Mouse (Mus musculus) heart, adult 11 months (tissue): ENCODE data around the gene Samd10.

Experiments
- DNase-seq: peaks from one replicate; pipeline ENCODE4 v3.0.0; 2022

Samd10 gene

DNA sequence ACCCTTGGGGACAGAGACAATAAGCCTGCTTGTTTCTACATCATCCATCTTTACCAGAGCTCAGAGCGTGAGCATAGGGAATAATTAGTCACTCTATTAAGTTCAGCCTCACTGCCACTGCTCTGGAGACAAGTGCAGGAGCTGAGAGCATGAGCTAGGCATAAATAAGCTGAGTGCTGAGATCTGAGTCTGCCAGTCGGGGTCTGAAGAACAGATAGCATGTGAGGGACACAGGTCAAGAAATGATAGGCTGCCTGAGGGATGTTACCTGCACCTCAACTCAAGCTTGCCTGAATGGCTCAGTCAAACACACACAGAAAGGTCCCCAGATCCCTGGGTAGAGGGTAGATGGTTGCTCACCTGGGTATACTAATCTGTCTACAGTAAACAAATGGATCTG lies 21.9 kb downstream of the Samd10 start:
- peak; percentile 82 for DNase-seq

DNA sequence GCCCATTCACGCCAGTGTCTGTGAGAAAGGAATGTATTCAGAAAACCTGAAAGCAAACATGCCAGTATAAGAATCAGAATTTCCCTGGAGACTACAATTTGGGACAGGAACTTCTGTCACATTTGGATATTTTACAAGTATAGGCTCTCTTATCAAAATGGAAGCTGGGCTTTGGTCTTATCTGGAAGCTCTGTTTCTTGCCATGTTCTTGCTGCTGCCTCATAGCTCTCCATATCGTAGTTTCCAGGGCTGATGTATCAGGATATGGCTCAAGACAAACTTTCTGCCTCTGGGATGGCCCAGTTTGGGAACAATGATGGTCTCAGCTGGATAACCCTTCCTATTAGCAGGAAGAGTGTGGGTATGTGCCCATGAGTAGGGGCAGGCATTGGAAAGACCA lies 22.4 kb downstream of the Samd10 start:
- peak; percentile 72 for DNase-seq

GRCm38 (mm10) chr2:181574921-181575545 lies 24.0 kb downstream of the Samd10 start:
- DNase-seq, result peak; percentile 86

GRCm38 (mm10) chr2:181573961-181574360 lies 25.1 kb downstream of the Samd10 start:
- peak; percentile 79 for DNase-seq

- peak; percentile 97 for DNase-seq
Observed at GRCm38 (mm10) chr2:181572921-181573920, 25.8 kb downstream of the Samd10 start.

DNA sequence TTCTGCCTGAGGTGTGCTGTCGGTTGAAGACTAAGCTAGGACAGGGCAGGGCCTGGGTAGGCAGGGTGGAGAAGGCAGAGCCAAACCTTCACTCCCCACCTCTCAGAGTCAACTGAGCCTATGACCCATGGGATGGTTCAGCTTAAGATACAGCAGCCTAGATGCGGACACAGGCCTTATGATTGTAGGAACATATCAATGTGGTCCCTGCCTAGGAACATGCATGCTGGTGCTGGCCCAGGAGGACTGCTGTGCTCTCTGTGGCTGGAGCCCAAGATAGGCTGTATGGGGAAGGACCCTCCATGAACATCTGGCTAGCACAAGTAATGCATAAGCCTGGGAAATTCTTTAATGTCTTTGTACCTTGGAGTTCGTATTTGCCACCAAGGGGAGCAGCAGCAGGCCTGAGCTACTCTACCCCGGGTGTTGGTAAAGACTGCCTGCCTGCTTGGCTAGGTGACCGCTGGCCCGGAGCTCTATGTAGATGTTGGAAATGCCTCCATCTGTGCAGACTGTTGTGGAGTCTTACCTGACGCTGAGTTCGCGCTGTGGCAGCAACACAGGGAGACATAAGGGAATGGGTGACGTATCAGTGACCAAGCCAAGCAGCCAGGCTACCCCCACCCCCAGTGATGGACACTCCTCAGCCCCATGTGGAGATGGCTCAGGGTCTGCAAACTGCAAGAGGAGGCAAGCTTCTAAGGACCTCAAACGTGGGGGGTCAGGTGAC lies 26.9 kb downstream of the Samd10 start:
- peak; percentile 80 for DNase-seq

DNA sequence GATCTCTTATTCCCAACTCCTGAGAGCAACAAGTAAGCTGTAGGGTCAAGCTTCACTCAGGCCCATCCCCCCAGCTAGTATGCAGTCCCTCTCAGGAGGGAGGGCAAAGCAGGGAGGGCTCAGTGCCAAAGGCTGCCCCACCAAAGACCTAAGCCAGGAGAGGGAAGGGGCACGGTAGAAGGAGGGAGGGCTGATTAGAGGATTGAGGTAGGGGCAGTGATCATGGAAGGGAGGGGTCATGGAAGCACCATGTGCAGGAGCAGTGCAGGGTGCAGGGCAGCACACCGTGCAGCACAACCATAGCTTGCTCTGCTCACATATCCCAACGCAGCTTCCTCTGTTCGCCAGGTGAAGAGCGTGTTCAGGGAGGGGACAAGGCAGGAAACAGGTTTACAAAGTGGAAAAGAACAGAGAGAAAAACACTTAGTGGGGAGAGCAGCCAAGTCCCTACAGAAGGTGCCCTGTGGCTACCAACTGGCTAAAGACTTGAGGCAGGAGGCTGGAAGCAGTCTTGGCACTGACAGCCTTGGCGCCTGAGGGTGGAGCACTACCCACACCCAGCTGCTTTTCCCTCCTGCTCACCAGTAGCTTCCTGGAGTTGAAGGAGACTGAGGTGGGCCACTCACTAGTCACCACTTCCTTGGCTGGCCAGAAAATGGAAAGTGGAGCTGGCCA lies 28.0 kb downstream of the Samd10 start:
- DNase-seq, result peak; percentile 86

- peak; percentile 90 for DNase-seq
Observed at GRCm38 (mm10) chr2:181570375-181570774, 28.6 kb downstream of the Samd10 start.

DNA sequence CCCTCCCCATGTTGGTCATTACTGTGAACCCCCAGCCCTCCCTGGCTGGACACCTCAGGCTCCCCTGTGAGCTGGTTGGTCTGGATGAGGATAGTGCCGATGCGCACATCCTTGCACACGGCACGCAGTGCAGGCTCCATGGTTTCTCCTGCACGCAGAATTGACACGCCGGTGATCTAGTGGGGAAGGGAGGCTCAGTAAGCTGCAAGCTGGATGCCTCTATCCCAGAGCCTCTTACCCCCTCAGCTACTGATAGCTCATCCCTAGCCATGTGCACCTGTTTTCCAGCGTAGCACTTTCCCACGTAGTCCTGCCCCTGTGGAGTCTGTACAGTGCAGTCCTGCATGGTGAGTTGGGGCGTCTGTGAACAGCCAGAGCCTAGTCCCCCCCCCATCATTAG lies 29.2 kb downstream of the Samd10 start:
- DNase-seq, result peak; percentile 89

DNA sequence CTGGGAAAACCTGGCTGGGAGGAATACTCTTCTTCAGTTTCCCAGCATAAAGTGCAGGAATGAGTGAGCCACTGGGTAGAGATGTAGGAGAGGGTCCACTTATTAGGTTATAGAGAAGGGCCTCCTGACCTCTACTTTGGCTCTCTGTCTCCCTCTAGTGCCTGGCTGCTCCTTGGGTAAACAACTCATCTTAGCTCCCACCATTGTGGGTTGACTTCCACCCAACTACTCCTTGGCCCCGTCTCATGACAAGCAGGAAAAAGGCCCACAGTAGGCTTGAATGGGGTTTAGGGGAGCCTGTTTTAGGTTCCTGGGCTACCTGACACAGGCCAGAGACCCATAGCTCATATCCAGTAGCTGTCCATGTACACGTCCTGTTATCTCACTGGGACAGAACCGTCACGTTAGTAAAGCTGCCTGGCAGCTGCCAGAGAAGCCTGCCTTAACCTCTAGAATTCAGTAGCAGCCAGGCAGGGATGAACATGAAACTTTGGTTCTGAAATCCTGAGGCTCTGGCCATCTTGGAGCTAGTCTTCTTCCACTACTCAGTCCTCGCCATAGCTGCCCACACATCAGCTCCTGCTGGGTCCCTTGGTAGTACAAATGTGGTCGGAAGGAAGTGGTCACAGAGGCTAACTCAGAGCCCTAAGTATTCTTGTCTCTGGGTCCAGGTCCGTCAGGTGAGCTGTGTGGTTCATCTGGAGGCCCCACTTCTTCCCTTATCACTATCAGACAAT lies 30.6 kb downstream of the Samd10 start:
- DNase-seq, result peak; percentile 89

DNA sequence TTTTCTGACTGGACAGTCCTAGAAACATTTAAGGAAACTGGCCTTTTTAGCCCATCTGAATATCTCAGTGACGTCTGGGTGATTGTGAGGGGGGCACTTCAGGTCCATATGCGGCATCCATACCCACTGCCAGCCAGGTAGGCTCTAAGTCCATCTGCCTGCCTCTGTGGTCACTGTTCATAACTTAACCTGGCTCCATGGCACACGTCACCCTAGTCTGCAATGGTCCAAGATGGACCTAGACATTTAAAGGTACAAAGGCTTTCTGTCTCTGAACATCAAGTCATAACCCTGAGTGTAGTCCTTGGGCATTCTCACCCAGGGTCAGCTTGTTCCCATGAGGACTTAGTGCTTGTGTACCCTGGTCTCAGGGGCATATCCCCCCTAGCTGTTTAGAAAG lies 31.7 kb downstream of the Samd10 start:
- DNase-seq, result peak; percentile 72

- no peak for DNase-seq
Observed at GRCm38 (mm10) chr2:181553772-181554171, 45.2 kb downstream of the Samd10 start.

DNA sequence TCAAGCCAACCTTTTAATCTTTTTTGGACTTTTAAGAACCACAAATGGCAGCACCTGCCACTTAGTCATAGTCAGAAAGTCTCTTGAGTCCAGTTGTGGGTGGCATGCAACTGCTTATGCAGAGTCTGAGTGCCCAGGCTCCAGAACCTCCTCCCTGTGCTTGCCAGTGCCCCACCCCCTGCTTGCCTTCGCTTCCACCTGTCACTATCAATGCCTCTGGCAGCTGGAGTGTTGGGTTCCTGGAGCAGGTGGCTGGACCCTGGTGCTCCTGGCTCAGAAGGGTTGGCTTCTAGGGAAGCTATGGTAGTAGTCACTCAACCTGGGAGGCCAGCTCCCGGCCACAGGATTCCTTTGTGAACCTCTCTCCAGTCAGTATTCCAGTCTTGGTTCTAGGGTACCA lies 48.8 kb downstream of the Samd10 start:
- DNase-seq, result peak; percentile 78

DNA sequence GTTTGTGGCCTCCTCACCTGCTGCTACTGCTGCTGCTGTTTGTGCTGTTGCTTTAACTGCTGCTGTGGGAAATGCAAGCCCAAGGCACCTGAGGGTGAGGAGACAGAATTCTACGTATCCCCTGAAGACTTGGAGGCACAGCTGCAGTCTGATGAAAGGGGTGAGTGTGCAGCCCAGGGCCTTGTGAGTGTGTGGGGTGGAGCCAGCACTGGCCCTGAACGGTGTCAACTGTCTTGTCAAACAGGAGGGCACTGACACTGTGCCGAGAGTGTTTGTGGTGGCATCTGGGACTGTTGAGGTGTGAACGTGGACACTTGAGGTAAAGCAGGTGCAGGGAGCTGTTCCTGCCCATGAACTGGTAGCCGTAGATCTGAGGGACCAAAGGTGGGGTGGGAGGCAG lies 50.3 kb downstream of the Samd10 start:
- peak; percentile 89 for DNase-seq

- peak; percentile 24 for DNase-seq
Observed at GRCm38 (mm10) chr2:181548227-181548626, 50.8 kb downstream of the Samd10 start.

DNA sequence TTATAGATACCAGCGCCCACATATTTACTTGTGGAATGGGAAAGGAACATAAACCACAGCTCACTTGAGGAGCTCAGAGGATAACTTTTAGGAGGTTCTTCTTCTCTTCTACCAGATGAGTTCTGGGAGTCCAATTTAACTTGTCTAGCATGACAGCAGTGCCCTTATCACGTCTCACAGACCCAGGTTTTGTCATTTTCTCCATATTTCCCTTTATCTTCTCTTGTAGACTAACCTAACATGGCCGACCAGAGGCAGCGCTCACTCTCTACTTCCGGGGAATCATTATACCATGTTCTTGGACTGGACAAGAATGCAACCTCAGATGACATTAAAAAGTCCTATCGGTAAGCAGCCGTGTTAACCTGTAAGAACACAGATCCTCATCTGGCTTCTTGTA lies 52.9 kb downstream of the Samd10 start:
- peak; percentile 45 for DNase-seq
